Mouse (Mus musculus): Measurements from ENCODE around the gene Bnc2. TPM values are rescaled to one million over a fixed set of nuclear protein-coding genes. Genes with fewer than 3 reads are reported as not detected.

Bnc2 gene
- polyA plus RNA-seq (2015; fragmentation: Nextera tagmentation; extraction: Ambion mirVana) = 15.8 and 17.3 TPM in 2 replicates

DNA sequence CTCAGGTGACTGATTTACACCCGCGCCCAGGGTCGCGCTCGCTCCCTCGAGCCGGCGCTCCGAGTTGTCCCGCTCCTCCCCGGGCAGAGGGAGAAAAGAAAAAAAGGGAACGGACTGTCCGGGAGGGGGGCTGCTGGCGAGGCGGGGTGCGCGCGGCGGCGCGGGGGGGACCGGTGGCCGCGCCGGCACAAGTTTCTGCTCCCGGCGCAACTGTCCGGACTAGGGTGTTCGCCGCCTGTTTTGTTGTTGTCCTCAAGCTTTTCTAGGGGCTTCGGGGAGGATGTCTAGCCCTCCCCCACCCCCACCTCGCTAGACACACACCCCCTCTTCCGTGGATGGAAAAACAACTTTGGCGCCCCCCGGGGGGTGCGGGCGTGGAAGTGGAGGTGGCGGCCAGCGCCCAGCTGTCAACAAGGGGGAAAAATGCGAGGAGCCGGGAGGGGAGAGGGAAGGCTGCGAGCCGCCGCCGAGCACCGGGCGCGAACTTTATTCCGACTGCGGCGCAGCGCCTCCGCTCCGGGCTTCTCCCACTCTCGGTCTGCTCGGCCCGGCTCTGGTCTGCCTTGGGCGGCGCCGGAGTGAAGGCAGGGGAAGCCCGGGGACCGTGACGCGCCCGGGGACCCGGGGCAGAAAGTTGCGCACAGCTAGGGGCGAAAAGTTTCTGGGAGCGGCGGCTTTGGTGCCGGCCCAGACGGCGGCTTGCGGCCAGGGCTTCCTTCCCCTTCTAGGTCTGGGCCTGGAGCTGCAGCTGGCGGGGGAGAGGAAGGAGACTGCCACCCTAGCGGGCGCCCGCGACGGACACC is at the start of gene Bnc2:
TSS of gene Bnc2 (minus strand) at position 105 of the 803 bp plus-strand sequence.
- Histone ChIP-seq H3K36me3 (no peaks in the 10 kb centered on the region), H3K4me2 (replicated peaks) (peak within 1 kb of the TSS; percentile 83), H3K27ac (replicated peaks) (peak within 1 kb of the TSS; percentile 93), H3K4me3 (replicated peaks) (peak within 1 kb of the TSS; percentile 64), H3K4me1 (peaks cover 14% of the 10 kb centered on the region), H3K9ac (peak within 1 kb of the TSS; percentile 58), H3K27me3 (peaks cover 21% of the 10 kb centered on the region), H3K9me3 (replicated peaks) (no peaks in the 10 kb centered on the region)
- ATAC-seq (ENCODE audit: insufficient number of reproducible peaks, low FRiP score, low TSS enrichment, low read depth) = peak; percentile 48
- WGBS = under 1% methylated on average over 70 of the region's 80 CpGs

DNA sequence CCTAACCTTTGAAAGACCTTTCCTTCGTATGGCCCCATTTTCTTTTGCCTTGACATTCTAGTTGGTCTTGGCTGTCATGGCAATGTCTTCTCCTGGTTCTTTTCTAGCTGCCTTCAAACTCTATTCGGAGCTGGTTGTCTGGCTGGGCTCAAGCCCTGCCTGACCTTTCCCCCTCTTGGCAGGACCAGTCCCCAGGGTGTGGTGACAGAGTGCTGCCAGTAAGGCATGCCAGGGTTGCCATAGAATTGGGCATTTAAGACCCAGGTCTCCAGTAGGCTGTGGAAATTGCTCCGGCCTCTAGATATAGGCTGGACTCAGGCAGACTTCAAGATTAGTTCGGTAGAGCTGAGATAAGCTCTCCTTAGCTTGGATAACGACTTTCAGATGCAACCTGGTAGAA is 32.9 kb upstream of the Bnc2 start:
- H3K27me3 ChIP-seq = no peaks in the 10 kb centered on the region
- H3K4me3 ChIP-seq (replicated peaks) = no peak overlapping the region
- no peak overlapping the region for H3K9ac ChIP-seq
- H3K27ac ChIP-seq (replicated peaks) = no peak overlapping the region
- no peaks in the 10 kb centered on the region for H3K4me1 ChIP-seq
- no peaks in the 10 kb centered on the region for H3K36me3 ChIP-seq
- no peak for ATAC-seq (ENCODE audit: insufficient number of reproducible peaks, low FRiP score, low TSS enrichment, low read depth)
- WGBS = 73% methylated on average over 5 of the region's 5 CpGs
- no peaks in the 10 kb centered on the region for H3K9me3 ChIP-seq (replicated peaks)
- H3K4me2 ChIP-seq (replicated peaks) = no peak overlapping the region

DNA sequence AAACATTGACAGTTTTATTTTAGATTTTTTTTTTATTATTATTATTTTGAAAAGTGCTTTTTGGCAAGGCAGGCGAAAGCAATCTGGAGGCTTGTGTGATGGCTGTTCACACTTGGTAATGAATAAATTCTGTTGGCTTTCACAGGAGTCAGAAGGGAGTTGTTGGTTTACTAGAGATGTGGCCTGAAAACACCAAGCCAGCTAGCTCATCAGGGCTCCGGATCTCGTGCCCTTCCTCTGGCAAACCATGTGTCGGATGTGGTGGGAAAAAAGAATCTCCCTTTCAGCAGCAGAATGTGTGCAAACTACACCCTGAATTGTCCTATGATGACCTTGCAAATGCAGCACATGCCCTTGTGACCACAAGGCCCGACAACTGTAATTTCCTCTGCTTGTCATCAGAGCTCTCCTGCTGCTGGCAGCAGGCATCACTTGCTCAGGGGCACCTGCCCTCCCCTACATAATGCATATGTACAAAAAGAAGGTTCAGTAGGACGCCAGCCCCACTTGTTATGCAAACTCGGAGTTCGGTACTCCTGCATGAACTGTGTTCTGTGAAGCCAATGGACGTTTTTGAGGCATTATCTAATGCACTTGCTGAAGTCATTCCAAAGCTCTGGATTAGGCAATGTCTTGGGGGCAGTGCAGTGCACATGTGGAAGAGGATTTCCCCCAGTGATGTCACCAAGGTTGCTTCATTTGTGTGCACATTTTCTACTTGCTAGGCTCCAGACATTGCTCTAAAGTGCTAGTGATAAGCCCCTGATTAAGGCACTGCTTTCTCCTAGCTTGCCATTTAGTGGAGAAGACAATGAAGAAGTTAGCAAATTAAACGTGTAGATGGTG is 10.7 kb upstream of the Bnc2 start:
- Histone ChIP-seq H3K27me3 (no peaks in the 10 kb centered on the region), H3K9me3 (replicated peaks) (no peaks in the 10 kb centered on the region), H3K4me1 (no peaks in the 10 kb centered on the region), H3K4me2 (replicated peaks) (no peak overlapping the region), H3K36me3 (no peaks in the 10 kb centered on the region), H3K9ac (no peak overlapping the region), H3K4me3 (replicated peaks) (no peak overlapping the region), H3K27ac (replicated peaks) (no peak overlapping the region)
- ATAC-seq (ENCODE audit: insufficient number of reproducible peaks, low FRiP score, low TSS enrichment, low read depth) = no peak
- WGBS = 54% methylated on average over 10 of the region's 10 CpGs

DNA sequence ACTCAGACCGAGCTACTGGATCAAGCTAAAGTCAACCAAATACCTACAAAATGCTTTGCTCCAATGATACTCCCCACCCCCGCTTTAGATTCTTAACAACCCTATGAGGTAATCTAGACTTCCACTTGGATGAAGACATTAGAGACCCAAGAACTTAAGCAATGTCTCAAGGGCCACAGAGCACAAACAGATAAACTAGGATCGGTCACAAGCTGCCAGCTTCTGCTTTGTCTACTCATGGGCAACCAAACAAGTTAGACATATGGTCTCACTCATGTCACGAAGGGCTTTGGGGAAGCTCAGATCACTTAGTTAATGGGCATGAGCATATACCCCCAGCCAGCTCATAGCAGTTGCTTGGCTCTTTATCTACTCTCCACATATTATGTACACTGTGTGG is 9.9 kb upstream of the Bnc2 start:
- 68% methylated on average over 4 of the region's 4 CpGs for WGBS
- no peak overlapping the region for H3K4me3 ChIP-seq (replicated peaks)

DNA sequence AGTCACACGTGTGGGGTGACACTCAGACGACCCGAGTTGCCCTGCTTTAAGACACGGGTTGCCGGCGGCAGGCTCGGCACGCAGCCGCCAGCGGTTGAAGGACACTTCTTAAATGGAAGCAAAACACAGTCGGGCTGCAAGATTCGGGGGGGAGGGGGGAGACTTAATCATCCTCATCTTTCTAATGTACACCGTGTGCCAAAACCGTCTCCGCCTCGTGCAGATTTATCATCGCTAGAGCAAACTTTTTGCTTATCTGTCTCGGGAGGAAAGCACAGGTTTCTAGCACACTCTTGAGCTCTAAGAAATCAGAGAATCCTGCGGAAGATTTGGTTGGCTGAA is 870 bp upstream of the Bnc2 start:
- peak overlapping the region; percentile 58 for H3K9ac ChIP-seq
- under 1% methylated on average over 19 of the region's 19 CpGs for WGBS

More for the DNA sequence above, 9.9 kb upstream of the Bnc2 start:
- H3K27me3 ChIP-seq = no peaks in the 10 kb centered on the region
- ATAC-seq (ENCODE audit: insufficient number of reproducible peaks, low FRiP score, low TSS enrichment, low read depth) = no peak
- no peaks in the 10 kb centered on the region for H3K9me3 ChIP-seq (replicated peaks)
- H3K27ac ChIP-seq (replicated peaks) = no peak overlapping the region
- no peaks in the 10 kb centered on the region for H3K4me1 ChIP-seq
- no peak overlapping the region for H3K9ac ChIP-seq
- no peaks in the 10 kb centered on the region for H3K36me3 ChIP-seq
- H3K4me2 ChIP-seq (replicated peaks) = no peak overlapping the region

DNA sequence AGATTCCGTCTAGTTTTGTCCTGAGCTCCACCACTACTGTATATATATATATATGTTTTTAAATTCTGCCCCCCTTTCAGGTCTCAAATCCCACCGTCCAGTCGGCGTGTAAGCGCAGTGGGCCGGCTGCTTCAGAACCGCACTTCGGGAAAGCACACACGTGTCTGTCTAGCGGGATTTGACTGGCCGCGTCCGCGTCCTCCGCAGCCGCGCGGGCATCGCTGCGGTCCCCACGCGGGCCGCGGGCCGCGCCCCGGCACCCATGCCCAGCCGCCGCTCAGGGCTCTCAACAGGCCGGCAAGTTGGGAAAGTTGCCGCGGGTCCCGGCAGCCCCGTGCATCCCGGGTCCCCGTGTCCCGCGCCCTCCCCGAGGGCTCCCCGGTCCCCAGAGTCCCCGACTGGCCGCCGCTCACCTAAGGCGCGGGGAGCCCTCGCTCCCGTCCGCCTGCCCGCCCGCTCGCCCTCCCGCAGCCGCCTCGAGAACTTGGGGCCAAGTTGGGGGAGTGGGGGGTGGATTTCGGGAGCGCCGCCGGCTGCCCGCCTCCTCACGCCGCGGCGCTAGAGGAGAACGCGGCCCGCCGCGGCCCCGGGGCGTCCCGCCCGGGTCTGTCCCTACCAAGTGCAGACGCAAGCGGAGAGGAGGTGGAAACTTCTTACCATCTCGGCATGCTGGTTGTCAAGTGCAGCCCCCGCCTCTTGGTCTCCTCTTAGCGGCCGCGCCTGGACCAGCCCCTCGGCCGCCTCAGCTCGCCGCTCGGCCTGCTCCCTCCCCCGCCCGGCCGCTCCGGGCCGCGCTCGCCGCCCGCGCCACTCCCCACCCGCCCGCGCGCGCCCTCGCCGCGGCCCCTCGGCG is 531 bp downstream of the Bnc2 start:
- peak overlapping the region; percentile 93 for H3K27ac ChIP-seq (replicated peaks)
- no peaks in the 10 kb centered on the region for H3K9me3 ChIP-seq (replicated peaks)
- peak overlapping the region; percentile 64 for H3K4me3 ChIP-seq (replicated peaks)
- under 1% methylated on average over 96 of the region's 104 CpGs for WGBS
- H3K27me3 ChIP-seq = peaks cover 21% of the 10 kb centered on the region
- no peaks in the 10 kb centered on the region for H3K36me3 ChIP-seq
- peak; percentile 82 for ATAC-seq (ENCODE audit: insufficient number of reproducible peaks, low FRiP score, low TSS enrichment, low read depth)
- H3K4me1 ChIP-seq = peaks cover 14% of the 10 kb centered on the region
- H3K4me2 ChIP-seq (replicated peaks) = peak overlapping the region; percentile 83
- H3K9ac ChIP-seq = peak overlapping the region; percentile 58

More for the DNA sequence above, 870 bp upstream of the Bnc2 start:
- Histone ChIP-seq H3K27ac (replicated peaks) (peak overlapping the region; percentile 93), H3K27me3 (peaks cover 21% of the 10 kb centered on the region), H3K4me1 (peaks cover 14% of the 10 kb centered on the region), H3K4me2 (replicated peaks) (peak overlapping the region; percentile 83), H3K36me3 (no peaks in the 10 kb centered on the region), H3K9me3 (replicated peaks) (no peaks in the 10 kb centered on the region), H3K4me3 (replicated peaks) (peak overlapping the region; percentile 64)
- ATAC-seq (ENCODE audit: insufficient number of reproducible peaks, low FRiP score, low TSS enrichment, low read depth) = no peak

DNA sequence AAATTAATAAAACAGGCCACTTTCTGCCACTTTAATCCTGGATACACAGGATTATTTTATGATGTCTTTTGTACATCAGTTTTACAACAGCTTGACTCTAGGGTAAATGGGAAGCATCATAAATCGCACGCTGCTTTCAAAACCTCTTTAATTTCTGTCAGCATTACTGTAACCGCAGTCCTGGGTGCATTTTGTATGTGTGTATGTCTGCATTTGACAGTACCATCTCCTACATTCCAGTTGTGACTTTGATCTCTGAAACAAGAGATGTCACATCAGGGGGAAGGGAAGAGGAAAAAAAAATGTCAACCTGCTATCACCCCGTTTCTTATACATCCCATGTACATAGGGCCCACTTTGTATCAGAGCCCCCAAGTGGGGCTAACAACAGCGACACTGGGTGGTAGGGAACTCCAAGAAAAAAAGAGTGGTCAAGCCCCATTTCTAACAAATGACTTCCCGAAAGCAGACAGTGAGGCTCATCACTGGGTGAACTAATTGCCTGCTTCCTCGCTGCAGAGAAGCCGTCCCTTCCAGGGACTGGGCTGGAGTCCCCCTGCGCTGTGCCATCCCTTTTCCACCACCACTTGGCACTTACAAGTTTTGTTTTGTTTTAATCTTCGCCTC is 1.3 kb downstream of the Bnc2 start:
- peak overlapping the region; percentile 83 for H3K4me2 ChIP-seq (replicated peaks)
- peak overlapping the region; percentile 58 for H3K9ac ChIP-seq
- peak overlapping the region; percentile 64 for H3K4me3 ChIP-seq (replicated peaks)
- no peaks in the 10 kb centered on the region for H3K36me3 ChIP-seq
- peaks cover 20% of the 10 kb centered on the region for H3K4me1 ChIP-seq
- H3K27ac ChIP-seq (replicated peaks) = peak overlapping the region; percentile 93
- H3K27me3 ChIP-seq = peaks cover 21% of the 10 kb centered on the region
- 7% methylated on average over 10 of the region's 10 CpGs for WGBS
- ATAC-seq (ENCODE audit: insufficient number of reproducible peaks, low FRiP score, low TSS enrichment, low read depth) = no peak
- no peaks in the 10 kb centered on the region for H3K9me3 ChIP-seq (replicated peaks)

DNA sequence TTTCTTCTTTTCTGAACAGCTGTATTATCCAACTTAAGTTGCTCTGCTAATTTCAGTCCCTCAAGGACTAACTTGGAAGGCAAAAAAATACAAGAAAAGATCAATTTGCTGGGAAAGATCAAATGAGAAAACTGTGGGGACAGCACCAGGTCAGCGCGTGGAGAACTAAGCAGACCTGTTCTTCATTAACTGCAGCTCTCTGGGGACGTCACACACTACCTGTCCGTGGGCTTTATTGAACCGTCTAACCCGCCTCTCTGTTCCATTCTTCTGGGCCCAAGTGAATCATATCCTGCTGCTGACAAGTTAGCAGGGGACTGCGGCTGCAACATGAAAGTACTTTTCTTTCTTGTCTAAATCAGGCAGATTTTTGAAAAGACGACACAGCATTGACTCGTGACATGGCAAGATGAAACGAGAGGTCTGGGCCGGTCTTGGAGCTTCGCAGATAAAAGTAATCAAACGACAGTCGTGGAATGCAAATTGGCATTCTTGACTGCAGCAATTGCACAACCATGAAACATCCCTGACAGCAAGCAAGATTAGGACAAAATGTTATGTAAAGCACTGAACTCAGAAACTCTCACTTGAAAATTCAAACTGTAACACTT is 2.8 kb downstream of the Bnc2 start:
- peak overlapping the region; percentile 83 for H3K4me2 ChIP-seq (replicated peaks)
- ATAC-seq (ENCODE audit: insufficient number of reproducible peaks, low FRiP score, low TSS enrichment, low read depth) = no peak
- peaks cover 23% of the 10 kb centered on the region for H3K4me1 ChIP-seq
- H3K4me3 ChIP-seq (replicated peaks) = peak overlapping the region; percentile 64
- WGBS = 16% methylated on average over 14 of the region's 14 CpGs
- peaks cover 21% of the 10 kb centered on the region for H3K27me3 ChIP-seq
- H3K9ac ChIP-seq = no peak overlapping the region
- H3K36me3 ChIP-seq = no peaks in the 10 kb centered on the region
- no peak overlapping the region; the same call in 1 of the 2 replicates for H3K27ac ChIP-seq (replicated peaks)
- no peaks in the 10 kb centered on the region for H3K9me3 ChIP-seq (replicated peaks)

DNA sequence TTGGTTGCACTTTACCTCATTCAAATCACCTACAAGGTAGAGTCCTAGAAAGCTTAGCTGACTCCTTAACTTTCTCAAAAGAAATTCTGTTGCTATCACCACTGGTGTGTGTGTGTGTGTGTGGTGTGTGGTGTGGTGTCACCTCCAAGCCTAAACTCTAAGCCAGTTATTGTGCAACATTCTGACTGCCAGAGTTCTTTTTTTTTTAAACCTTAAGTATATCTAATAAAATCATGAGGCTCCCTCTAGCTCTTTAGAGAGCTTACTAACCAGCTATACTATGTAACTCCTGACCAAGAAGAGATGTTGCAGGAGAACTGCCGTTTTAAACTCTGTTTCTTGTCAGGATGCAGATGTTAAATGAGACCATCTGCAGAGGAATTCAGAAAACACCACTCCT is 4.1 kb downstream of the Bnc2 start:
- Histone ChIP-seq H3K36me3 (no peaks in the 10 kb centered on the region), H3K4me2 (replicated peaks) (no peak overlapping the region), H3K27me3 (peaks cover 11% of the 10 kb centered on the region; the same call in 1 of the 2 replicates), H3K9me3 (replicated peaks) (no peaks in the 10 kb centered on the region), H3K27ac (replicated peaks) (no peak overlapping the region), H3K9ac (no peak overlapping the region), H3K4me1 (peaks cover 20% of the 10 kb centered on the region), H3K4me3 (replicated peaks) (no peak overlapping the region)
- no peak for ATAC-seq (ENCODE audit: insufficient number of reproducible peaks, low FRiP score, low TSS enrichment, low read depth)
- 17% methylated on average over 1 of the region's 1 CpGs for WGBS

DNA sequence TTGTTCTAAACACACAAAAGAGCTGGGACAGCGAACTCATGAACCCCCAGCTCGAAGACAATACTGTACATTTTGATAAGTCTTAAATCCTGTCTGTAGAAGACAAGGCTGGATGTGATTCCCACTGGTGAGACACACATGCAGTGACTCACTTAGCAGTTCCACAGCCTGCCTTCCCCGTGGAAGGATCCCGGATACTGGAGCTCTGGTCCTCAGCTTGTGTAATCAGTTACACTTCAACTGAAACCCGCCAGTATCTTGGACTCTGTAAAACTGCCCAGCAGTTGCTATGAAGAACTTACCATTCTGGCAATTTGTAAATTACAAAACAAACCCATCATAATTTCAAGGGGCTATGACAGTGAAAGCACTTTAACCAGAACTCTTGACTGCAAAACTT is 5.4 kb downstream of the Bnc2 start:
- Histone ChIP-seq H3K4me2 (replicated peaks) (no peak overlapping the region), H3K27ac (replicated peaks) (no peak overlapping the region), H3K9ac (no peak overlapping the region), H3K4me3 (replicated peaks) (no peak overlapping the region), H3K9me3 (replicated peaks) (no peaks in the 10 kb centered on the region), H3K36me3 (no peaks in the 10 kb centered on the region), H3K4me1 (peaks cover 19% of the 10 kb centered on the region), H3K27me3 (peaks cover 11% of the 10 kb centered on the region; the same call in 1 of the 2 replicates)
- WGBS = 42% methylated on average over 5 of the region's 5 CpGs
- ATAC-seq (ENCODE audit: insufficient number of reproducible peaks, low FRiP score, low TSS enrichment, low read depth) = no peak
